Mouse (Mus musculus): ENCODE data around the gene Slc22a23.

DNA sequence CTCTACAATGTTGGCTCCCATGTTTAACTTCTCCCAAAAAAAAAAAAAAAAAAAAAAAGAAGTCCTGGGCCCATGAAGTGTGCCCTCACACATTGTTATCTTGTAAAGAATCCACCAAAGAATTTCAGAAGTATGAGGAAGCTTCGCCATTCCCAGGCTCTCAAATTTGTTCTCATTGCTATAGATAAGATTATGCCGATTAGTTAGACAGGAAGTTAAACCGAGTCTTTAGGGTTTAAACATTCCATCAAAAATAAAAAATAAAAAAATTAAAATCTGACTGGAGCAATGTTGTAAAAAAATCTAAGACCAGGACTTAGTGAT is 36.4 kb downstream of the Slc22a23 start:
- TF ChIP-seq CTCF (IDR thresholded peaks at IDR 0.05; ENCODE audit: low read depth): no peak
- no peak for TF ChIP-seq EP300 (IDR thresholded peaks at IDR 0.05; ENCODE audit: low read depth)
